Mouse (Mus musculus): Measurements from ENCODE around the gene Gm9774.

Gm9774 gene

DNA sequence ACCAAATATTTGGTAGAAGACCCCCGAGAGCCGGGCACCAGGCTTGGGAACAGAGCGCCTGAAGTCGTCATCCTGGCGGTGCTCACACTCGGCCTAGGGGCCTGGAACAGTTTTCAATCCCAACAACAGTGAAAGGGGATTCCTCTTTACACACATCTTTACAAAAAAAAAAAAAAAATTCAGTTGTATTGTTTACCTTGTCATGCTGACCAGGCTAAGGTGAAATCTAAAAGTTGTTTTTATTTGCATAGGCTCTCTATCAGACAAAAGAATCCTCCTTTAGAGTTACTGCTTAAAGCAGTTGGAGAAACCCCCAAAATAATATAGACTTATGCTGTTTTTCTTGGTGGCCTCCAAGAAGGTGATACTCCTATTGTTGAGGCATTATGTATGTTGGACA, at the start of gene Gm9774:
TSS of gene Gm9774 (minus strand) at position 101 of the 400 bp plus-strand sequence.
- DNase-seq (ENCODE audit: low spot score in 2 of 2), result no peak

DNA sequence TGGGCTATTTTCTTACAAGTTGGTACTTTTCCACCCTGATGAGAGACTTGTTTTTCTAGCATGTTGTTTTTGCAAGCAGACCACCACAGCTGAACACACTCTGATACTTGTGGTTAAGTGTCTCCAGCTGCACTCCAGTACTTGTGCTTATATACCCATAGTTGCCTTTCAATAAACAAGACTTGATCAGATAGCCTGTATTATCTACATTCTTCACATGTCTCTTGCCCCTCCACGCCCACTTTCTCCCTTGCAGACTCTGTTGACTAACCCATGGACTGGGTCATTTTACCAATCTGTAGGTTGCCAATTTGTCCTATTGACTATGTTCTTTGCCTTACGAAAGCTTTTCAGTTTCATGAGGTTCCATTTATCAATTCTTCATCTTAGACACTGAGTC, 40.9 kb upstream of the Gm9774 start:
- no peak for DNase-seq (ENCODE audit: low spot score in 2 of 2)

DNA sequence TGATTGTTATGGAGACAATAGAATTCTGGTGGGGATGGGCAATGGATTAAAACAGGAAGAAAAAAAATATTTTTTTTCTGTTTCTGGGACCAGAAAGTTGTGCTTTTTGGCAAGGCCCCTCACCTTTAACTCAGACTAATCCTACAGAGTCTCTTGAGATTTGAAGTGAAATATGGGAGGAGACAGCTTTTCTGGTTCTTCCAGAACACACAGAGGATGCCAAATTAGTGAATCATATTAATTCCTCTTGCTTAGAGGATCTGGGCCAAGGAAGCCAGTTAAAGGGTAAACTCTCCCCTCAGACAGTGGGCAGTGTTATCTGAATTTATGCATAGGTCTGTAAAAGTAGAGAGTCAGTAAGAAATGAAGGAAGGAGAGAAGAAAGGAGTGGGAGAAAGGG, 38.2 kb upstream of the Gm9774 start:
- DNase-seq (ENCODE audit: low spot score in 2 of 2), result no peak

DNA sequence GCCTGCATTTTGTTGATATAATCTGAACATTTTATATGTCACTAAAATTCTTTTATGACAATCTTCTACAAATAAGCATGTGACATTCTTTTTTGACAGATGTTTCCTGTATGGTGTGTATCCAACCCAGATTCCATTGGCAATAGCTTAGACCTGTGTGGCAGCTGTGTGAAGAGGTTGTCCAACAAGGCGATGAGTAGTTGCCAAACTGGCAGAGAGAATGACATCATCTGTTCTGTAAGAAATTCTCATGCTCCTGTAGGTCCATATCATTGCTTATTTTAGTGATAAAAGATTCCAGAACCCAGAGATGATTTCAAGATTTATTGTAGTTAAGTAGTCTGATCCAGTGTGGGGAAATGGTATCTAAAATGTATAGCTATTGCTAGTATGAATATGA, 37.4 kb upstream of the Gm9774 start:
- DNase-seq (ENCODE audit: low spot score in 2 of 2), result no peak

DNA sequence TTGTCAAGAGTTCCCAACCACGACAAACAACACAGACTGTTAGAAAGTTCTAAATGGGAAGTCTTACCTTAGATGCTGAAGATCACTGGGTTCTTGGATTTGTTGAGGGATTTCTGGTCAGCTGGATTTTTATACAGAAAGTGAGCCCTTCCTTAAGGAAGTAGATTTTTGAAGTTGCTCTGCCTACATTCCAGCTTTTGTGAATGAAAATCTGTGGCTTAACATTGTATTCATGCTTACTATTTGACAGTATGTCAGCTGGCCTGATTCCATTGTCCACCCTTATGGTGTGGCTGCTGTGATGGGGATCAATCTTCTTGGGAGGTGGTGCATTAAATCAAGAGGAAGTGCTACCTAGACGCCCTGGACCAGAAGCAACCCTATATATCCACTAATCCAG, 29.4 kb upstream of the Gm9774 start, which contains the start of gene Sprr3:
TSS of gene Sprr3 (minus strand) at position 101 of the 400 bp plus-strand sequence.
- DNase-seq (ENCODE audit: low spot score in 2 of 2), result no peak

DNA sequence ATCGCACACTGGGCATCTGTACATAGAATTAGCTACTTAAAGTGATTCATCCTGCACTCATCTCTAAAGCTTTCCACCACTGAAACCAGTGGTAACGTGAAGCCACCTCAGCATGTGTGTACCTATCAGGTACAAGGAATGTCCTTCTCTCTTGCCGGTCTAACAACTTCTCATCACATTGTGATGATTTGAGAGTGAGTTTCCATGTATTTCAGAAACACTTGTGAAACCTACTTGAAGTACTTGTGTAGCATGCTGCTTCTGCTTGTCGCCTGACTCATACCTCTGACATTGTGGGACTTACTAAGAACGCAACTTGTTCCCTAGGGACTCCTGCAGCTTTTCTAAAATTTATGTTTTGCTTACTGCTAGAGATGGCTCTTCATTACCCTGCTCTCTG, 25.9 kb upstream of the Gm9774 start:
- no peak for DNase-seq (ENCODE audit: low spot score in 2 of 2)

DNA sequence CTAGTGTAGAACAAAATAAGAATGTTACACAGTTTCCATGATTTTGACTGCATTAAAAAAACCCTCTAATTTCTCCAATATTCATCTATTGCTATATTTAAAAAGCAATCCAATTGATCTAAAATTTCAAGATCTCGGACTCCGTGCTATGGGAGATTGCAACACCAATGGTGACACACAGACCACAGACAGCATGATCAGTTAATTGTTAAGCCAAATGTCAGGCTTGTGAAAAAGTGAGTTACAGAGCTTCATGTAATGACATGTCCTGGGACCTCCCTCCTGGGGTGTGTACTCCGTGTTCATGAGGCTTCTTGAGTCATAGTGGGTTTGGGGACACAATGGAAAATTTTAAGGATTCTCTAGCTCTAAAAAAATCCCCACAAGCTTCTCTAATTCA, 11.0 kb upstream of the Gm9774 start:
- no peak for DNase-seq (ENCODE audit: low spot score in 2 of 2)

DNA sequence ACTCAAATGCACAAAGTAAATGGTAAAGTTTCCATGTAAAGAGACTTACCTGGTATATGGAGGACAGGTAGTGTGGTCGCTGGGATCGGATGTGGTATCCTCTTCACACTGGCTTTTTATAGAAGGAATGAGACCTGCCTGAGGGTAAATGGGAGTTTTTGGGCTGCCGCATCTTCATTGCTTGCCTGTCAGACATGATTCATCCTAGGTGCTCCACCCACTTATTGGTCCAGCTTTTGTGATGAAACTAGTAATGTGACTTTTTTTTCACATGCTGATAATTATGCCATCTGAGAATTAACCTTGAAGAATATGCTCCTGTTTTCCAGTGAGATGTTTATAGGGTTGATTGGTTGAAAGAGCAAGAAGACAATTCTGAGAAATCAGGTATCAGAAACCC, 9.5 kb upstream of the Gm9774 start, which contains the start of gene Sprr1b:
TSS of gene Sprr1b (minus strand) at position 101 of the 400 bp plus-strand sequence.
- no peak for DNase-seq (ENCODE audit: low spot score in 2 of 2)

DNA sequence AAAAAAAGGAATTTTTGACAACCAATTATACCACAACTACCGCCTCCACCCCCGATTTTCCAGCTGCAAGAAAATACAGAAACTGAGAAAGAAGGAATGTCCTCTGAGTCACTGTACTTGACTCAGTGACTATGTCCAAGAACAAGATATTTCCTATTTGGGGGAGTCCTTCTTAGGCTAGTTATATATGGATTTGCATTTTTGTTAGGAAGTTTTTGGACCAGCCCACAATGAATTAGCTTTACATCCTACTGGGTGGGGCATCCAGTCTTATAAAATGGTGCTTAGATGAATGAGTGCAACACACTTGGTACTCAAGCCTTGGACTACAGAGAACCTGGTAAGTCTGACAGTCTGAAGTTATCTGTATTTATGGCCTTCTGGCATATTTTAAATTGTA, 3.1 kb upstream of the Gm9774 start, which contains the start of gene Sprr2k:
TSS of gene Sprr2k (plus strand) at position 301 of the 400 bp plus-strand sequence.
- DNase-seq (ENCODE audit: low spot score in 2 of 2), result no peak

DNA sequence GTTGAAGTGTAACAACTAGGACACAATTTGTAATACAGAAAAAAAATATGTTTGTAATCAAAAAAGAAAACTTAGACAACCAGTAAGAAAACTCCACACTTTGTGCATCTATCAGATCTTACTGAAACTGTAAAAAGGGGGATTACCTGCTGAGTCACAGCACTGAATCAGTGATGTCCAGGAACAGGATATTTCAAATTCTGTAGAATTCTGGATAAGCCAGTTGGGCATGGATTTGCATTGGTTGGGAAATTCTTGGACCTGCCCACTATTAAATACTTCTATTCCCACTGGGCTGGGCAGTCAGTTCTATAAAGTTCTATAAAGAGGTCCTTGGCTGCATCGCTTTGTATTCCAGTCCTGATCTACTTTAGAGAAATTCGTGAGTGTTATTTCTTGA, 11.4 kb downstream of the Gm9774 start, which contains the start of gene Sprr2j-ps:
TSS of gene Sprr2j-ps (plus strand) at position 301 of the 400 bp plus-strand sequence.
- no peak for DNase-seq (ENCODE audit: low spot score in 2 of 2)

DNA sequence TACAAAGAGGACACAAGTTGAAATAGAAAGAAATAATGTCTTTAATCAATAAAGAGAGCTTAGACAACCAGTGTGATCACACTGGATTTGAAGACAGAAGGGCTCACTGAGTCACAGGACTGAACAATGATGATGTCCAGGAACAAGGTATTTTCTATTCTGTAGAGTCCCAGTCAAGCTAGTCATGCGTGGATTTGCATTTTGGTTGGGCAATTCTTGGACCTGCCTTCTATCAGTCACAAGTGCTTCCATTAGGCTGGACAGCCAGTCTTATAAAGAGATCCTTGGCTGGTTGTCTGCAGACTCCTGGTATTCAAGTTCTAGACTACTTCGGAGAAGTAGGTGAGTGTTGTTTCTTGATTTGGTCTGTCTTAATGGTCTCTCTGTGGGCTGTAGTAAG, 21.5 kb downstream of the Gm9774 start, which contains the start of gene Sprr2i:
TSS of gene Sprr2i (plus strand) at position 301 of the 400 bp plus-strand sequence.
- no peak for DNase-seq (ENCODE audit: low spot score in 2 of 2)

DNA sequence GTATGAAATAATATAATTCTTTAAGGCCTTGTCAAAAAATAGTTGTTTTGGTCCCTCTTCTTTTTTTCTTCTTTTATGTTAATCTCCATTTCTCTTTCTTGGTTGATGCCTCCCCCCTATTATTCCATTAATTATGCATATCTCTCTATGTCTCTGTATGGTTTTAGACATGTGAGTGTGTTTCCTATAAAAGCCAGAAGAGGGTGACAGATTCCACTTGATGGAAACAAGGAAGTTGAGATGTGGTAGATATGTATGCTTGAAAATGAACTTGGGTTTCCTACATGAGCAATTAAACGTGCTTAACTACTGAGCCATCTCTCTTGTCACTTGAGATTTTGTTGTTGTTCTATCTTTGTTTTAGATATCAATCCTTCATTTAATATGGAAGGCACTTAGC, 34.9 kb downstream of the Gm9774 start:
- DNase-seq (ENCODE audit: low spot score in 2 of 2), result no peak

DNA sequence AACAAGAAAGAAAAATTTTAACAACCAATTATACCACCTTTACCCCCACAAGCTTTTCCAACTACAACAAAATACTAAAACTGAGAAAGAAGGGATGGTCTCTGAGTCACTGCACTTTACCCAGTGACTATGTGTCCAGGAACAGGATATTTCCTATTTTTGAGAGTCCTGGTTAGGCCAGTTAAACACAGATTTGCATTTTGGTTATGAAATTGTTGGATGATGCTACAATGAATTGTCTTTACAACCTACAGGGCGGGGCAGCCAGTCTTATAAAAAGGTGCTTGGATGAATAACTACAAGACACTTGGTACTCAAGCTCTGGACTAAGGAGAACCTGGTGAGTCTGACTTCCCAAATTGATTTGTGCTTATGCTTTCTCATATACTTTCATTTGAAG, 43.8 kb downstream of the Gm9774 start, which contains the start of gene Sprr2h:
TSS of gene Sprr2h (plus strand) at position 301 of the 400 bp plus-strand sequence.
- no peak for DNase-seq (ENCODE audit: low spot score in 2 of 2)
